Mouse (Mus musculus): ENCODE data around the gene Actg1. TPM values are rescaled to one million over a fixed set of nuclear protein-coding genes. Genes with fewer than 3 reads are reported as not detected.

The Actg1 gene
- polyA plus RNA-seq, 1 experiment from 2014 or later: 2,860 TPM

GRCm38 (mm10) chr11:120315416-120315761 lies 33.0 kb downstream of the Actg1 start:
- Histone ChIP-seq H3K4me2 (replicated peaks; ENCODE audit: low read depth, low read length) (peak overlapping the region; percentile 65), H3K4me1 (ENCODE audit: insufficient read depth, low read length) (peaks cover 34% of the 10 kb centered on the region), H3K4me3 (ENCODE audit: low read length) (peak overlapping the region; percentile 57), H3K9ac (replicated peaks; ENCODE audit: low read length) (peak overlapping the region; percentile 63), H3K9me3 (ENCODE audit: low read length) (no peaks in the 10 kb centered on the region), H3K27ac (ENCODE audit: low read length) (peak overlapping the region; percentile 99), H3K27me3 (ENCODE audit: insufficient read depth, low read length) (no peaks in the 10 kb centered on the region), H3K36me3 (ENCODE audit: insufficient read depth, low read length) (no peaks in the 10 kb centered on the region)
- WGBS: 36% methylated on average over 4 of the region's 4 CpGs
- no peak for ATAC-seq (ENCODE audit: low FRiP score, low TSS enrichment)

- no peak for ATAC-seq (ENCODE audit: low FRiP score, low TSS enrichment)
- H3K9ac ChIP-seq (replicated peaks; ENCODE audit: low read length): no peak overlapping the region; the same call in 1 of the 2 replicates
- H3K9me3 ChIP-seq (ENCODE audit: low read length): no peaks in the 10 kb centered on the region
- no peak overlapping the region for H3K4me3 ChIP-seq (ENCODE audit: low read length)
- 58% methylated on average over 16 of the region's 16 CpGs for WGBS
- H3K4me1 ChIP-seq (ENCODE audit: insufficient read depth, low read length): peaks cover 37% of the 10 kb centered on the region
- H3K4me2 ChIP-seq (replicated peaks; ENCODE audit: low read depth, low read length): peak overlapping the region; percentile 65; the same call in 1 of the 2 replicates
- peak overlapping the region; percentile 99; the same call in 1 of the 2 replicates for H3K27ac ChIP-seq (ENCODE audit: low read length)
- H3K36me3 ChIP-seq (ENCODE audit: insufficient read depth, low read length): no peaks in the 10 kb centered on the region
- no peaks in the 10 kb centered on the region for H3K27me3 ChIP-seq (ENCODE audit: insufficient read depth, low read length)
These were observed 33.5 kb downstream of the Actg1 start for GRCm38 (mm10) chr11:120314721-120315415.

- no peak for ATAC-seq (ENCODE audit: low FRiP score, low TSS enrichment)
- Histone ChIP-seq H3K27ac (ENCODE audit: low read length) (no peak overlapping the region), H3K4me2 (replicated peaks; ENCODE audit: low read depth, low read length) (no peak overlapping the region), H3K4me3 (ENCODE audit: low read length) (no peak overlapping the region), H3K27me3 (ENCODE audit: insufficient read depth, low read length) (no peaks in the 10 kb centered on the region), H3K9ac (replicated peaks; ENCODE audit: low read length) (no peak overlapping the region), H3K4me1 (ENCODE audit: insufficient read depth, low read length) (peaks cover 37% of the 10 kb centered on the region), H3K36me3 (ENCODE audit: insufficient read depth, low read length) (no peaks in the 10 kb centered on the region), H3K9me3 (ENCODE audit: low read length) (no peaks in the 10 kb centered on the region)
- WGBS: 63% methylated on average over 6 of the region's 6 CpGs
These were observed 34.2 kb downstream of the Actg1 start for GRCm38 (mm10) chr11:120313906-120314685.

- H3K4me3 ChIP-seq (ENCODE audit: low read length): no peak overlapping the region
- H3K4me2 ChIP-seq (replicated peaks; ENCODE audit: low read depth, low read length): no peak overlapping the region
- no peak for ATAC-seq (ENCODE audit: low FRiP score, low TSS enrichment)
- H3K9ac ChIP-seq (replicated peaks; ENCODE audit: low read length): no peak overlapping the region
- H3K27me3 ChIP-seq (ENCODE audit: insufficient read depth, low read length): no peaks in the 10 kb centered on the region
- peak overlapping the region; percentile 25; the same call in 1 of the 2 replicates for H3K27ac ChIP-seq (ENCODE audit: low read length)
- no peaks in the 10 kb centered on the region for H3K9me3 ChIP-seq (ENCODE audit: low read length)
- H3K4me1 ChIP-seq (ENCODE audit: insufficient read depth, low read length): peaks cover 48% of the 10 kb centered on the region
- H3K36me3 ChIP-seq (ENCODE audit: insufficient read depth, low read length): no peaks in the 10 kb centered on the region
- 51% methylated on average over 6 of the region's 6 CpGs for WGBS
These were observed 36.3 kb downstream of the Actg1 start for GRCm38 (mm10) chr11:120312069-120312468.

GRCm38 (mm10) chr11:120311561-120311960 lies 36.8 kb downstream of the Actg1 start:
- WGBS: 45% methylated on average over 10 of the region's 10 CpGs
- peak overlapping the region; percentile 79 for H3K4me2 ChIP-seq (replicated peaks; ENCODE audit: low read depth, low read length)
- peak overlapping the region; percentile 95 for H3K27ac ChIP-seq (ENCODE audit: low read length)
- peaks cover 49% of the 10 kb centered on the region for H3K4me1 ChIP-seq (ENCODE audit: insufficient read depth, low read length)
- no peak; the same call in 1 of the 2 replicates for ATAC-seq (ENCODE audit: low FRiP score, low TSS enrichment)
- peak overlapping the region; percentile 73 for H3K9ac ChIP-seq (replicated peaks; ENCODE audit: low read length)
- H3K4me3 ChIP-seq (ENCODE audit: low read length): peak overlapping the region; percentile 44
- no peaks in the 10 kb centered on the region for H3K27me3 ChIP-seq (ENCODE audit: insufficient read depth, low read length)
- H3K36me3 ChIP-seq (ENCODE audit: insufficient read depth, low read length): no peaks in the 10 kb centered on the region
- no peaks in the 10 kb centered on the region for H3K9me3 ChIP-seq (ENCODE audit: low read length)

- ATAC-seq (ENCODE audit: low FRiP score, low TSS enrichment): peak; percentile 90
- peak overlapping the region; percentile 95 for H3K27ac ChIP-seq (ENCODE audit: low read length)
- under 1% methylated on average over 45 of the region's 45 CpGs for WGBS
- peak overlapping the region; percentile 79 for H3K4me2 ChIP-seq (replicated peaks; ENCODE audit: low read depth, low read length)
- peaks cover 56% of the 10 kb centered on the region for H3K4me1 ChIP-seq (ENCODE audit: insufficient read depth, low read length)
- no peaks in the 10 kb centered on the region for H3K9me3 ChIP-seq (ENCODE audit: low read length)
- H3K36me3 ChIP-seq (ENCODE audit: insufficient read depth, low read length): no peaks in the 10 kb centered on the region
- H3K27me3 ChIP-seq (ENCODE audit: insufficient read depth, low read length): no peaks in the 10 kb centered on the region
- peak overlapping the region; percentile 73 for H3K9ac ChIP-seq (replicated peaks; ENCODE audit: low read length)
- H3K4me3 ChIP-seq (ENCODE audit: low read length): peak overlapping the region; percentile 44
These were observed 37.5 kb downstream of the Actg1 start for GRCm38 (mm10) chr11:120310813-120311312.

- ATAC-seq (ENCODE audit: low FRiP score, low TSS enrichment): no peak
- H3K4me2 ChIP-seq (replicated peaks; ENCODE audit: low read depth, low read length): 0 out of 2 replicates have a peak overlapping the region, but pooled peaks have one; percentile 13
- 0 out of 2 replicates have a peak overlapping the region, but pooled peaks have one; percentile 1 for H3K9ac ChIP-seq (replicated peaks; ENCODE audit: low read length)
- H3K27ac ChIP-seq (ENCODE audit: low read length): no peak overlapping the region
- no peaks in the 10 kb centered on the region for H3K27me3 ChIP-seq (ENCODE audit: insufficient read depth, low read length)
- peaks cover 66% of the 10 kb centered on the region for H3K4me1 ChIP-seq (ENCODE audit: insufficient read depth, low read length)
- no peak overlapping the region for H3K4me3 ChIP-seq (ENCODE audit: low read length)
- no peaks in the 10 kb centered on the region for H3K36me3 ChIP-seq (ENCODE audit: insufficient read depth, low read length)
- 44% methylated on average over 15 of the region's 15 CpGs for WGBS
- no peaks in the 10 kb centered on the region for H3K9me3 ChIP-seq (ENCODE audit: low read length)
These were observed 39.7 kb downstream of the Actg1 start for GRCm38 (mm10) chr11:120308441-120309320.

GRCm38 (mm10) chr11:120307566-120308430 lies 40.5 kb downstream of the Actg1 start:
- Histone ChIP-seq H3K4me3 (ENCODE audit: low read length) (no peak overlapping the region; the same call in 1 of the 2 replicates), H3K27me3 (ENCODE audit: insufficient read depth, low read length) (no peaks in the 10 kb centered on the region), H3K4me2 (replicated peaks; ENCODE audit: low read depth, low read length) (0 out of 2 replicates have a peak overlapping the region, but pooled peaks have one; percentile 13), H3K36me3 (ENCODE audit: insufficient read depth, low read length) (no peaks in the 10 kb centered on the region), H3K9me3 (ENCODE audit: low read length) (no peaks in the 10 kb centered on the region), H3K9ac (replicated peaks; ENCODE audit: low read length) (0 out of 2 replicates have a peak overlapping the region, but pooled peaks have one; percentile 16), H3K27ac (ENCODE audit: low read length) (peak overlapping the region; percentile 71), H3K4me1 (ENCODE audit: insufficient read depth, low read length) (peaks cover 70% of the 10 kb centered on the region)
- ATAC-seq (ENCODE audit: low FRiP score, low TSS enrichment): no peak
- 5% methylated on average over 19 of the region's 19 CpGs for WGBS

All from kidney, embryonic 16.5 days (tissue).